Comparison of ENCODE assay signal across 27 mouse cellular contexts in genomic region chr5:126565817-126566216, GRCm38 (mm10).
DNase-seq lines count a peak whose midpoint lies in the region; ATAC-seq and TF ChIP-seq lines count a peak whose summit lies in the region.
"Had no signal": no experiment of that assay in that cellular context is flagged by ENCODE, and none has a peak within 500 bp of the region (broad histone marks: within the 10 kb centered on the region; RNA-seq: fewer than 3 reads in every experiment).

No protein-coding gene starts in this region.

- no peaks in the 10 kb centered on the region for H3K79me2 ChIP-seq in liver, adult 2 months (ENCODE audit: control insufficient read depth, insufficient read depth, low read length)

- no peak overlapping the region for H3K4me3 ChIP-seq in kidney, embryonic 16.5 days (ENCODE audit: low read length)
- no peak overlapping the region for H3K4me3 ChIP-seq in liver, adult 2 months (ENCODE audit: insufficient read depth, low read depth, low read length)
- H3K4me3 ChIP-seq in liver, embryonic 11.5 days (ENCODE audit: low read depth, low read length): no peak overlapping the region
- H3K4me3 ChIP-seq in kidney, embryonic 15.5 days (replicated peaks): no peak overlapping the region
- H3K4me3 ChIP-seq: embryonic facial prominence, embryonic 12.5 days; embryonic facial prominence, embryonic 15.5 days; hindbrain, embryonic 10.5 days; hindbrain, embryonic 13.5 days had no signal

- H3K4me1 ChIP-seq in kidney, embryonic 16.5 days (ENCODE audit: insufficient read depth, low read length): no peaks in the 10 kb centered on the region
- H3K4me1 ChIP-seq in liver, adult 2 months (ENCODE audit: control insufficient read depth, insufficient read depth, low read length): peaks cover 7% of the 10 kb centered on the region
- no peaks in the 10 kb centered on the region for H3K4me1 ChIP-seq in liver, embryonic 11.5 days (replicated peaks; ENCODE audit: control insufficient read depth, insufficient read depth, low read length)
- no peaks in the 10 kb centered on the region for H3K4me1 ChIP-seq in kidney, embryonic 15.5 days
- H3K4me1 ChIP-seq: embryonic facial prominence, embryonic 12.5 days; embryonic facial prominence, embryonic 15.5 days; hindbrain, embryonic 10.5 days; hindbrain, embryonic 13.5 days had no signal

- no peak overlapping the region for H3K27ac ChIP-seq in kidney, embryonic 16.5 days (ENCODE audit: low read length)
- H3K27ac ChIP-seq in liver, adult 2 months (replicated peaks; ENCODE audit: insufficient read depth, low read depth, low read length): no peak overlapping the region
- H3K27ac ChIP-seq in liver, embryonic 11.5 days (ENCODE audit: low read depth, low read length): no peak overlapping the region
- no peak overlapping the region for H3K27ac ChIP-seq in kidney, embryonic 15.5 days
- H3K27ac ChIP-seq: embryonic facial prominence, embryonic 12.5 days; embryonic facial prominence, embryonic 15.5 days; hindbrain, embryonic 10.5 days; hindbrain, embryonic 13.5 days had no signal

- no peak for TF ChIP-seq CTCF in liver, adult 2 months (IDR thresholded peaks at IDR 0.05; ENCODE audit: low read depth, low read length)

- H3K4me2 ChIP-seq in kidney, embryonic 16.5 days (replicated peaks; ENCODE audit: low read depth, low read length): no peak overlapping the region
- H3K4me2 ChIP-seq in liver, embryonic 11.5 days: no peak overlapping the region
- no peak overlapping the region for H3K4me2 ChIP-seq in kidney, embryonic 15.5 days
- H3K4me2 ChIP-seq: embryonic facial prominence, embryonic 12.5 days; embryonic facial prominence, embryonic 15.5 days; heart, embryonic 11.5 days; hindbrain, embryonic 13.5 days had no signal

- no peak overlapping the region for H3K9ac ChIP-seq in kidney, embryonic 16.5 days (replicated peaks; ENCODE audit: low read length)
- H3K9ac ChIP-seq in liver, adult 2 months (ENCODE audit: low read depth, low read length): no peak overlapping the region
- no peak overlapping the region for H3K9ac ChIP-seq in liver, embryonic 11.5 days (ENCODE audit: low read depth, low read length)
- H3K9ac ChIP-seq in kidney, embryonic 15.5 days: no peak overlapping the region
- H3K9ac ChIP-seq: embryonic facial prominence, embryonic 12.5 days; embryonic facial prominence, embryonic 15.5 days; forebrain, postnatal 0 days; hindbrain, embryonic 13.5 days had no signal

- H3K36me3 ChIP-seq in kidney, embryonic 16.5 days (ENCODE audit: insufficient read depth, low read length): no peaks in the 10 kb centered on the region
- no peaks in the 10 kb centered on the region for H3K36me3 ChIP-seq in liver, adult 2 months (ENCODE audit: control insufficient read depth, insufficient read depth, low read length)
- H3K36me3 ChIP-seq in liver, embryonic 11.5 days (ENCODE audit: control insufficient read depth, insufficient read depth, low read length): no peaks in the 10 kb centered on the region
- no peaks in the 10 kb centered on the region for H3K36me3 ChIP-seq in kidney, embryonic 15.5 days
- H3K36me3 ChIP-seq: embryonic facial prominence, embryonic 12.5 days; embryonic facial prominence, embryonic 15.5 days; G1E; hindbrain, embryonic 10.5 days; hindbrain, embryonic 13.5 days had no signal

- no peak; the same call in 1 of the 2 replicates for ATAC-seq in kidney, embryonic 16.5 days (ENCODE audit: low FRiP score, low TSS enrichment)
- ATAC-seq in liver, embryonic 11.5 days (replicated peaks; ENCODE audit: low FRiP score): no peak
- 0 out of 2 replicates have a peak, but pooled peaks have one; percentile 40 for ATAC-seq in kidney, embryonic 15.5 days (replicated peaks; ENCODE audit: low FRiP score)
- ATAC-seq: forebrain, embryonic 14.5 days; forebrain, postnatal 0 days; hindbrain, embryonic 16.5 days; Patski had no signal

- DNase-seq in kidney, adult 11 months: peak; percentile 14
- peak; percentile 95 for DNase-seq in liver, adult 2 months (ENCODE audit: extremely low read depth, low read depth, low spot score)
- no peak for DNase-seq in liver, embryonic 11.5 days (ENCODE audit: low spot score)
- DNase-seq in kidney, postnatal 14 days: peak; percentile 22
- no peak for DNase-seq in adrenal gland, postnatal 4 days (ENCODE audit: low spot score in 2 of 2)
- DNase-seq in urinary bladder, postnatal 25 days (ENCODE audit: low spot score): no peak
- DNase-seq: adrenal gland, postnatal 10 days; adrenal gland, postnatal 36 days; B cell, adult 2 months; cerebellum, adult 11 months; cerebellum, adult 2 months; cerebellum, adult 9-11 months; cerebellum, postnatal 25 days; forebrain, postnatal 0 days; gastrocnemius, postnatal 25 days had no signal

- no peaks in the 10 kb centered on the region for H3K9me3 ChIP-seq in kidney, embryonic 16.5 days (ENCODE audit: low read length)
- H3K9me3 ChIP-seq in liver, embryonic 11.5 days (ENCODE audit: control insufficient read depth, low read length): no peaks in the 10 kb centered on the region
- H3K9me3 ChIP-seq in kidney, embryonic 15.5 days (replicated peaks): no peaks in the 10 kb centered on the region
- H3K9me3 ChIP-seq: embryonic facial prominence, embryonic 12.5 days; embryonic facial prominence, embryonic 15.5 days; hindbrain, embryonic 10.5 days; hindbrain, embryonic 13.5 days had no signal

- TF ChIP-seq POLR2A in liver, adult 2 months (IDR thresholded peaks at IDR 0.05; ENCODE audit: extremely low read depth, insufficient read depth, low read length): no peak

- H3K27me3 ChIP-seq in kidney, embryonic 16.5 days (ENCODE audit: insufficient read depth, low read length): no peaks in the 10 kb centered on the region
- H3K27me3 ChIP-seq in liver, adult 2 months (ENCODE audit: control insufficient read depth, insufficient read depth, low read length): no peaks in the 10 kb centered on the region
- no peaks in the 10 kb centered on the region for H3K27me3 ChIP-seq in liver, embryonic 11.5 days (replicated peaks; ENCODE audit: control insufficient read depth, insufficient read depth, low read length)
- H3K27me3 ChIP-seq in kidney, embryonic 15.5 days: no peaks in the 10 kb centered on the region
- H3K27me3 ChIP-seq: CH12.LX; embryonic facial prominence, embryonic 12.5 days; embryonic facial prominence, embryonic 15.5 days; hindbrain, embryonic 13.5 days; Patski had no signal

- WGBS in kidney, embryonic 16.5 days: 67% methylated on average over 2 of the region's 2 CpGs
- WGBS in liver, adult 2 months: 28% methylated on average over 2 of the region's 2 CpGs
- 74% methylated on average over 2 of the region's 2 CpGs for WGBS in liver, embryonic 11.5 days
- 82% methylated on average over 2 of the region's 2 CpGs for WGBS in kidney, embryonic 15.5 days

Comparison
In these comparisons a context has a peak if more than half of its experiments do, and no peak if none do; other contexts are left out.
1. DNase-seq: peak in kidney, adult 11 months (single experiment), liver, adult 2 months (single experiment) and kidney, postnatal 14 days (single experiment); none in liver, embryonic 11.5 days (single experiment), adrenal gland, postnatal 4 days (0 of 2) and urinary bladder, postnatal 25 days (single experiment).